Mouse (Mus musculus) cerebellum, adult 2 months (tissue): ENCODE data around the gene Pcolce. TPM values are rescaled to one million over a fixed set of nuclear protein-coding genes. Genes with fewer than 3 reads are reported as not detected.
A peak's percentile ranks its signal among the peaks of the same experiment; 100 is the strongest.

Experiments used
- DNase-seq, 2 experiments: peaks; one replicate each; pipeline ENCODE4 v3.0.0; 2021
- H3K27ac ChIP-seq: fragments of 200-500 bp; 2 replicates; pipeline ENCODE4 v1.5.1; 2012; ENCODE audit warnings: low read length, control low read depth, inconsistent platforms; ENCODE audit not compliant: insufficient read depth
- H3K27me3 ChIP-seq: fragments of 200-500 bp; 2 replicates; pipeline ENCODE4 v1.6.1; 2012; ENCODE audit warnings: inconsistent platforms, mild to moderate bottlenecking, low read length, moderate library complexity; ENCODE audit not compliant: control insufficient read depth, insufficient read depth
- H3K4me1 ChIP-seq: fragments of 200-500 bp; 2 replicates; pipeline ENCODE4 v1.6.1; 2011; ENCODE audit warnings: low read length; ENCODE audit not compliant: control insufficient read depth, insufficient read depth
- H3K4me3 ChIP-seq: fragments of 200-500 bp; replicated peaks from 2 replicates; pipeline ENCODE3; 2011; ENCODE audit warnings: mild to moderate bottlenecking, low read depth, low read length, control low read depth; ENCODE audit not compliant: insufficient read depth
- CTCF ChIP-seq: fragments of 200-500 bp; IDR thresholded peaks from 2 replicates; pipeline ENCODE4 v1.5.1; 2011; ENCODE audit warnings: low read depth, mild to moderate bottlenecking, control low read depth, low read length, moderate library complexity, borderline replicate concordance; ENCODE audit not compliant: insufficient read depth
- POLR2A ChIP-seq: fragments of 200-500 bp; IDR thresholded peaks from 2 replicates; pipeline ENCODE4 v1.6.1; 2011; ENCODE audit warnings: low read length, control low read depth, borderline replicate concordance; ENCODE audit not compliant: insufficient read depth
- WGBS: fragments of 180-500 bp; shearing (Covaris S2); methylation state at CpG from one replicate; pipeline ENCODE4 v1.1.7; 2018; 5-methylcytosine and 5-hydroxymethylcytosine counted together
- polyA plus RNA-seq: library from polyadenylated mRNA; depleted of rRNA; stranded (reverse); fragments of >200 nt; gene quantifications from 2 replicates; pipeline ENCODE4 v1.2.3, GENCODE M21; 2012

Gene Pcolce
- polyA plus RNA-seq, 1 experiment = 11.3 TPM

DNA sequence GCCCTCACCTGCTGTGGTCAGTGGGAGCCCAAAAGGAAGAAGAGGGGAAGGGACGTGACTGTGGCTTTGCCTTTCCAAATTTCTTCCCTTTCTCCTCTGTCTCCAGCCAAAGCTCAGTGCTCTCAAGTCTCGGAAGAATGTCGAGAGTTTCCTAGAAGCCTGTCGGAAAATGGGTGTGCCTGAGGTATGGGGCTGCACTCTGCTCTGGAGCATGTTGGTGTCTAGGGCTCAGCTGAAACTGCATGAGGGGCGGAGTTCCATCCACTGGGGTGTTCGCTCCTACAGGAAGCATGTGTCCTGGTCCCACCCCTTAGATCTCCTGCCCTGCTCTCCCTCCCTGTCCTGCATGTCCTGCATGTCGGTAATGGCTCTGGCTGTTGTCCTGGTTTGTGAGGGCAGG lies 25.9 kb upstream of the Pcolce start:
- WGBS = 72% methylated on average over 7 of the region's 7 CpGs
- Histone ChIP-seq H3K4me1 (no peaks in the 10 kb centered on the region), H3K27me3 (no peaks in the 10 kb centered on the region; the same call in 1 of the 2 replicates), H3K27ac (no peak overlapping the region), H3K4me3 (no peak overlapping the region)
- TF ChIP-seq POLR2A (no peak), CTCF (no peak)
- DNase-seq = no peak

DNA sequence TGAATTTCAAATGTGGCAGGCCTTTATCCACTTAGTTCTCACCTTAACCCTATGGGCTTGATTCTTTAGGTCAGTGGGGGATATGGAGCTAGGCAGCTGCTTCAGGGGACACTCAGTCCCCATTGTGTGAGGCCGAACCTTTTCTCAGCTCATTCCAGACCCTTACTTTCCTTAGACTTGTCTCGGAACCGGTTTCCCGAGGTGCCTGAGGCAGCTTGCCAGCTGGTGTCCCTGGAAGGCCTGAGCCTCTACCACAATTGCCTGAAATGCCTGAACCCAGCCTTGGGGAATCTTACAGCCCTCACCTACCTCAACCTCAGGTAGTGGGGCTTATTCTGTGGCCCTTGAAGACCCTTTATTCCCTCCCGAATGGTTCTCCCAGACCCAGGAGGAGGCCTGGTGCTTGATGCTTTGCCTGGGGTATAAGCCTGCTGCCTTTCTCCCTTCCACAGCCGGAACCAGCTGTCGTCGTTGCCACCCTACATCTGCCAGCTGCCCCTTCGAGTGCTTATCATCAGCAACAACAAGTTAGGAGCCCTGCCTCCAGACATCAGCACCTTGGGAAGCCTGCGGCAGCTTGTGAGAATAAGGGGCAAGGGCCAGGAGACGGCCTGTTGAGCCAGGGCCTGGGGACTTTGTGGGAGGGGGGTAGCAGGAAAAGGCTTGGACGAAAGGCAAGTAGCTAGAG lies 20.0 kb upstream of the Pcolce start:
- no peak for TF ChIP-seq POLR2A
- no peak for TF ChIP-seq CTCF
- no peaks in the 10 kb centered on the region for H3K27me3 ChIP-seq
- no peak overlapping the region for H3K4me3 ChIP-seq
- no peak for DNase-seq
- H3K27ac ChIP-seq = no peak overlapping the region
- peaks cover 18% of the 10 kb centered on the region for H3K4me1 ChIP-seq
- WGBS = 43% methylated on average over 12 of the region's 12 CpGs

- TF ChIP-seq POLR2A (no peak), CTCF (no peak)
- Histone ChIP-seq H3K27ac (no peak overlapping the region), H3K27me3 (no peaks in the 10 kb centered on the region), H3K4me3 (no peak overlapping the region), H3K4me1 (peaks cover 18% of the 10 kb centered on the region)
- no peak for DNase-seq
- 58% methylated on average over 4 of the region's 4 CpGs for WGBS
These were observed 18.0 kb upstream of the Pcolce start for GRCm38 (mm10) chr5:137631591-137631990.

- Histone ChIP-seq H3K4me3 (no peak overlapping the region), H3K27me3 (no peaks in the 10 kb centered on the region), H3K27ac (no peak overlapping the region), H3K4me1 (peaks cover 18% of the 10 kb centered on the region)
- no peak for DNase-seq
- no peak for TF ChIP-seq CTCF
- TF ChIP-seq POLR2A = no peak
- WGBS = 46% methylated on average over 9 of the region's 9 CpGs
These were observed 17.6 kb upstream of the Pcolce start for GRCm38 (mm10) chr5:137631171-137631570.

DNA sequence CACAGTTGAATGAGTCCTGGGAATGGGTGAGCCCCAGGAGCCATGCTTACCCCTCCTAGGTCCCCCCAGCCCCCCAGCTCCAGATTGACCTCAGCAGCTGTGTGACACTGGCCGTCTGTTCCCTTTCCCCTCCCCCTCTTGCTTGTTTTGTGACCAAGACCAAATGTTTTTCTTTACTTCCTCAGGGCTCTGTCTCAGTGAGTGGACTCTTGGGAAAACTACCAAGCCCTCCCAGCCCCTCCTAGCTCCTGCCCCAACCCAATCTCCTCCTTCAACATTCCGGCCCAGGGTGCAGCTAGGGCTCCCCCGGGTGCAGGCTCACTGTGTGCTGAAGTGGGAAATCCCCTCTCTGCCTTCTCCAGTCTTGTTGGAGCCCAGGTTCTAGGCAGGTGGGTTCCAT lies 17.0 kb upstream of the Pcolce start:
- TF ChIP-seq POLR2A = no peak
- TF ChIP-seq CTCF = no peak
- WGBS = 39% methylated on average over 3 of the region's 3 CpGs

GRCm38 (mm10) chr5:137629906-137630545 lies 16.4 kb upstream of the Pcolce start:
- H3K4me3 ChIP-seq = peak overlapping the region; percentile 46
- DNase-seq = no peak
- no peaks in the 10 kb centered on the region for H3K27me3 ChIP-seq
- no peak for TF ChIP-seq POLR2A
- no peak overlapping the region for H3K27ac ChIP-seq
- peaks cover 18% of the 10 kb centered on the region for H3K4me1 ChIP-seq
- WGBS = 17% methylated on average over 6 of the region's 6 CpGs

More for the DNA sequence above, 17.0 kb upstream of the Pcolce start:
- DNase-seq = no peak
- Histone ChIP-seq H3K27me3 (no peaks in the 10 kb centered on the region), H3K4me3 (no peak overlapping the region), H3K27ac (no peak overlapping the region), H3K4me1 (peaks cover 18% of the 10 kb centered on the region)

DNA sequence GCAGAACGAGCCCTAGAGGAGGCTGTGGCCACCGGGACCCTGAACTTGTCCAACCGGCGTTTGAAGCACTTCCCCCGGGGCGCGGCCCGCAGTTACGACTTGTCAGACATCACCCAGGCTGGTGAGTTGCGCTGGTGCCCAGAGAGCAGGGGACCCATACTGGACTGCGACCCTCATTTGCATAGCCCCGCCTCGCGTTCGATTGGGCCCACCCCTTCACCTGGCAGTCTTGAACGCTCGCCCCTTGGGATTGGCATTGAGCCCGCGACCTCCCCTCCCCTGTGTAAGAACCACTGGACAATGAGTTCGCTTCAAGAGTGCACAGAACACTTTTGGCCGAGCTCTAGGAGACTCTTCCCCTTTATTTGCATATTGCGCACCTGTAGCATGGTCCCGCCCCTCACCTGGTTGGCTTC lies 15.7 kb upstream of the Pcolce start:
- TF ChIP-seq POLR2A (no peak), CTCF (no peak)
- H3K27me3 ChIP-seq = no peaks in the 10 kb centered on the region
- WGBS = 2% methylated on average over 23 of the region's 23 CpGs
- peak overlapping the region; percentile 84 for H3K4me3 ChIP-seq
- H3K4me1 ChIP-seq = peaks cover 18% of the 10 kb centered on the region
- peak overlapping the region; percentile 11; the same call in 1 of the 2 replicates for H3K27ac ChIP-seq
- no peak for DNase-seq
